Comparison of ENCODE assay signal across 19 mouse cellular contexts in the genomic region with DNA sequence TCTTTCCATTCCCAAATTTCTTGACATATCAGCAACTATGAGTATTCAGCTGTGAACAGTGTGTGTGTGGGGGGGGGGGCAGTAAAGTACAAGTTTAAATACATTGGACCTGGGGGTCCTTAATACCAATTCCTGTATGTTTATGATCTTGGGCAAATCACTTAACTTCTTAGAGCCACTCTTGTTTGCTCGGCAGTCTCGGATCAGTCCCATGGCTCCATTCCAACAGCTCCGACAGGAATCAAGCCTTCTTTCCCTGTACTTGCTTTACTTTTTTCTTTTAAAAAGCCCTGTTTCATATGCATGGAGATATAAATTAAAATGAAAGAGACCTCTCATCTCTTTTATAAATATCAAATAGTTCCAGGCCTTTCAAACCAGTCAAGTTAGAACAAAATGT. TPM values are rescaled to one million over a fixed set of nuclear protein-coding genes. Genes with fewer than 3 reads are reported as not detected.
DNase-seq lines count a peak whose midpoint lies in the region; ATAC-seq and TF ChIP-seq lines count a peak whose summit lies in the region.
"Had no signal": no experiment of that assay in that cellular context is flagged by ENCODE, and none has a peak within 500 bp of the region (broad histone marks: within the 10 kb centered on the region; RNA-seq: fewer than 3 reads in every experiment).

No protein-coding gene starts in this region.

- TF ChIP-seq CTCF in layer of hippocampus, adult 2 months (conservative IDR thresholded peaks at IDR 0.05), result no peak
- TF ChIP-seq CTCF in stomach, postnatal 0 days (IDR thresholded peaks at IDR 0.05; ENCODE audit: low read depth), result no peak

- peak; percentile 47 for DNase-seq in adrenal gland, postnatal 14 days
- no peak for DNase-seq in adrenal gland, adult 18-20 months (ENCODE audit: low spot score in 2 of 2)
- peak; percentile 15 for DNase-seq in gastrocnemius, postnatal 10 days
- DNase-seq in gastrocnemius, adult 18-20 months (ENCODE audit: low spot score), result no peak
- no peak for DNase-seq in layer of hippocampus, adult 2 months (ENCODE audit: low spot score in 2 of 2)
- no peak for DNase-seq in layer of hippocampus, postnatal 14 days (ENCODE audit: low spot score in 2 of 2)
- no peak for DNase-seq in stomach, postnatal 0 days (ENCODE audit: low spot score)
- DNase-seq: adrenal gland, adult 8-10 months; cerebellum, adult 11-12 months; gastrocnemius, postnatal 25 days; heart, postnatal 10 days; kidney, adult 8-10 months; liver, postnatal 0 days had no signal

- 24% methylated on average over 3 of the region's 3 CpGs for WGBS in stomach, embryonic 16.5 days
- WGBS in stomach, postnatal 0 days, result 13% methylated on average over 3 of the region's 3 CpGs

- no peak for TF ChIP-seq EP300 in stomach, postnatal 0 days (optimal IDR thresholded peaks at IDR 0.05)

- no peak for ATAC-seq in stomach, embryonic 16.5 days (ENCODE audit: insufficient read depth, low FRiP score)
- no peak for ATAC-seq in stomach, postnatal 0 days (ENCODE audit: low FRiP score, low TSS enrichment)
- ATAC-seq: forebrain, embryonic 13.5 days; liver, postnatal 0 days had no signal

- peak overlapping the region; percentile 50; the same call in 1 of the 2 replicates for H3K27ac ChIP-seq in layer of hippocampus, adult 2 months
- H3K27ac ChIP-seq in stomach, embryonic 16.5 days (ENCODE audit: low read length), result peak overlapping the region; percentile 62; the same call in 1 of the 2 replicates
- no peak overlapping the region for H3K27ac ChIP-seq in stomach, postnatal 0 days (replicated peaks)
- H3K27ac ChIP-seq: forebrain, embryonic 13.5 days; heart, embryonic 10.5 days; hindbrain, embryonic 12.5 days; limb, embryonic 15.5 days; stomach, embryonic 15.5 days had no signal

- no peak overlapping the region for H3K9ac ChIP-seq in stomach, embryonic 16.5 days (ENCODE audit: low read length)
- H3K9ac ChIP-seq in stomach, postnatal 0 days (ENCODE audit: low read length), result no peak overlapping the region
- H3K9ac ChIP-seq: forebrain, embryonic 13.5 days; hindbrain, embryonic 12.5 days; limb, embryonic 15.5 days; liver, postnatal 0 days; stomach, embryonic 15.5 days had no signal

- no peak overlapping the region for H3K4me2 ChIP-seq in stomach, embryonic 16.5 days (ENCODE audit: low read depth, low read length)
- no peak overlapping the region for H3K4me2 ChIP-seq in stomach, postnatal 0 days (replicated peaks; ENCODE audit: low read depth)
- H3K4me2 ChIP-seq: forebrain, embryonic 13.5 days; hindbrain, embryonic 12.5 days; limb, embryonic 15.5 days; stomach, embryonic 15.5 days had no signal

- H3K4me3 ChIP-seq in layer of hippocampus, adult 2 months, result no peak overlapping the region
- no peak overlapping the region for H3K4me3 ChIP-seq in stomach, embryonic 16.5 days (replicated peaks; ENCODE audit: low read length)
- H3K4me3 ChIP-seq in stomach, postnatal 0 days (ENCODE audit: low read depth, low read length), result no peak overlapping the region
- H3K4me3 ChIP-seq: forebrain, embryonic 13.5 days; heart, embryonic 10.5 days; hindbrain, embryonic 12.5 days; limb, embryonic 15.5 days; stomach, embryonic 15.5 days had no signal

- peaks cover 12% of the 10 kb centered on the region; the same call in 1 of the 2 replicates for H3K4me1 ChIP-seq in stomach, embryonic 16.5 days (ENCODE audit: control insufficient read depth, insufficient read depth, low read length)
- H3K4me1 ChIP-seq in stomach, postnatal 0 days (replicated peaks; ENCODE audit: control insufficient read depth, insufficient read depth), result no peaks in the 10 kb centered on the region; the same call in 1 of the 2 replicates
- H3K4me1 ChIP-seq: hindbrain, embryonic 12.5 days had no signal

- H3K36me3 ChIP-seq in stomach, embryonic 16.5 days (ENCODE audit: control insufficient read depth, insufficient read depth, low read length), result no peaks in the 10 kb centered on the region
- H3K36me3 ChIP-seq in stomach, postnatal 0 days (ENCODE audit: control insufficient read depth, insufficient read depth, low read length), result no peaks in the 10 kb centered on the region
- H3K36me3 ChIP-seq: hindbrain, embryonic 12.5 days; stomach, embryonic 15.5 days had no signal

- H3K9me3 ChIP-seq in stomach, embryonic 16.5 days (replicated peaks; ENCODE audit: control insufficient read depth, low read length), result no peaks in the 10 kb centered on the region
- no peaks in the 10 kb centered on the region for H3K9me3 ChIP-seq in stomach, postnatal 0 days (ENCODE audit: control insufficient read depth, low read length)
- H3K9me3 ChIP-seq: forebrain, embryonic 13.5 days; heart, embryonic 10.5 days; hindbrain, embryonic 12.5 days; limb, embryonic 15.5 days; stomach, embryonic 15.5 days had no signal

- H3K27me3 ChIP-seq in stomach, embryonic 16.5 days (ENCODE audit: control insufficient read depth, insufficient read depth, low read length), result no peaks in the 10 kb centered on the region
- no peaks in the 10 kb centered on the region for H3K27me3 ChIP-seq in stomach, postnatal 0 days (ENCODE audit: control insufficient read depth, insufficient read depth, low read length)
- H3K27me3 ChIP-seq: forebrain, embryonic 13.5 days; hindbrain, embryonic 12.5 days; limb, embryonic 15.5 days; stomach, embryonic 15.5 days had no signal

RNA-seq across cellular contexts. Expression of a gene that starts 30.7 kb away (rescaled TPM):
- 58.8 and 74.3 TPM in 2 replicates for total RNA-seq in adrenal gland, postnatal 14 days (2021)
- 10 to 100 TPM; 53.9 to 57.2 TPM for total RNA-seq in adrenal gland, adult 18-20 months (2021)
- total RNA-seq in gastrocnemius, postnatal 10 days (2021), result 10 to 100 TPM; 47.2 to 55.8 TPM
- 10 to 100 TPM; 35.5 to 38.0 TPM for total RNA-seq in gastrocnemius, adult 18-20 months (2021)
- 10 to 100 TPM; 46.4 to 47.1 TPM for total RNA-seq in layer of hippocampus, adult 2 months (2021)
- total RNA-seq in layer of hippocampus, postnatal 14 days (2021), result 10 to 100 TPM; 49.1 to 53.8 TPM
- 79.8 and 81.7 TPM in 2 replicates for polyA plus RNA-seq in stomach, embryonic 16.5 days (2015; fragmentation: Nextera tagmentation; extraction: Ambion mirVana)
- polyA plus RNA-seq in stomach, postnatal 0 days (2015; fragmentation: Nextera tagmentation; extraction: Ambion mirVana), result 44.8 and 47.6 TPM in 2 replicates

RNA-seq across cellular contexts. Expression of a gene that starts 52.3 kb away (rescaled TPM):
- total RNA-seq in adrenal gland, postnatal 14 days (2021), result 3.1 and 4.2 TPM in 2 replicates
- 1 to 10 TPM; 1.5 to 3.1 TPM for total RNA-seq in adrenal gland, adult 18-20 months (2021)
- 10 to 100 TPM; 20.2 to 22.3 TPM for total RNA-seq in gastrocnemius, postnatal 10 days (2021)
- total RNA-seq in gastrocnemius, adult 18-20 months (2021), result 10 to 100 TPM; 14.2 to 17.0 TPM
- 1 to 10 TPM; 4.2 to 4.3 TPM for total RNA-seq in layer of hippocampus, adult 2 months (2021)
- total RNA-seq in layer of hippocampus, postnatal 14 days (2021), result 1 to 10 TPM; 7.4 TPM
- 3.3 and 4.1 TPM in 2 replicates for polyA plus RNA-seq in stomach, embryonic 16.5 days (2015; fragmentation: Nextera tagmentation; extraction: Ambion mirVana)
- polyA plus RNA-seq in stomach, postnatal 0 days (2015; fragmentation: Nextera tagmentation; extraction: Ambion mirVana), result 2.2 and 2.7 TPM in 2 replicates

RNA-seq across cellular contexts. Expression of a gene that starts 53.9 kb away (rescaled TPM):
- 7.2 and 7.3 TPM in 2 replicates for total RNA-seq in adrenal gland, postnatal 14 days (2021)
- total RNA-seq in adrenal gland, adult 18-20 months (2021), result 1 to 10 TPM; 9.2 to 10.0 TPM
- under 1 TPM; 0.20 to 0.40 TPM for total RNA-seq in gastrocnemius, postnatal 10 days (2021)
- under 1 TPM in 1 of 2 experiments, not detected in 1; 0.05 TPM for total RNA-seq in gastrocnemius, adult 18-20 months (2021)
- 10 to 100 TPM; 25.9 to 30.0 TPM for total RNA-seq in layer of hippocampus, adult 2 months (2021)
- total RNA-seq in layer of hippocampus, postnatal 14 days (2021), result 10 to 100 TPM; 17.5 to 24.7 TPM
- polyA plus RNA-seq in stomach, embryonic 16.5 days (2015; fragmentation: Nextera tagmentation; extraction: Ambion mirVana), result 1.2 and 1.3 TPM in 2 replicates
- polyA plus RNA-seq in stomach, postnatal 0 days (2015; fragmentation: Nextera tagmentation; extraction: Ambion mirVana), result 0.70 and 0.92 TPM in 2 replicates

Comparison
In these comparisons a context has a peak if more than half of its experiments do, and no peak if none do; other contexts are left out.
1. DNase-seq: peak in adrenal gland, postnatal 14 days (single experiment) and gastrocnemius, postnatal 10 days (single experiment); none in adrenal gland, adult 18-20 months (0 of 2), gastrocnemius, adult 18-20 months (single experiment), layer of hippocampus, adult 2 months (0 of 2), layer of hippocampus, postnatal 14 days (0 of 2) and stomach, postnatal 0 days (single experiment).